Mouse (Mus musculus) right cerebral cortex, postnatal 14 days (tissue): ENCODE results near the gene Olfr159.
"Not testable (repeated sequence)": the region's sequence is repeated elsewhere in the genome, so short reads cannot be mapped to it uniquely, and the experiment has no call there.

ENCODE experiments used
- DNase-seq: peaks from one replicate; pipeline ENCODE4 v3.0.0; 2022

Gene Olfr159

GRCm38 (mm10) chr4:43770909-43771308, at the start of gene Olfr159:
Gene Olfr159 (minus strand): TSS chr4:43771009.
- DNase-seq = no peak

DNA sequence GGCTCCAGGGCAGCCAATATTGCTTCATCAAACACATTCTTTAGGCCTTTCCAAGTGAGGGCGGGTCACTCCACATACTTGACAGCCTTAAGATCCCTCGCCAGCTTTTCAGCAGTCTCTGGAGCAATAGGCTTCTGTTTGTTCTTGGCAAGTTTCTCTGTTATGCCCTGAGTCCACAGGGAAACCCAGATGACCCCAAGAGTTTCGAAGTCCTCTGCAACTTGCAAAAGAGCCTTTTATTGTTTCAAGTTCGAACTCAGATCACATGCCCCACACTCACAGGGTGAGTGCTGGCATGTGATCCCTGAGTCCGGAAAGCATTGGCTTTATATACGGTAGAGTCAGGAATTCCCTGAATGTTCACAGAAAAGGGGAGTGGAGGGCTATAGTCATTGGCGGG, 28.1 kb upstream of the Olfr159 start:
- no peak for DNase-seq

DNA sequence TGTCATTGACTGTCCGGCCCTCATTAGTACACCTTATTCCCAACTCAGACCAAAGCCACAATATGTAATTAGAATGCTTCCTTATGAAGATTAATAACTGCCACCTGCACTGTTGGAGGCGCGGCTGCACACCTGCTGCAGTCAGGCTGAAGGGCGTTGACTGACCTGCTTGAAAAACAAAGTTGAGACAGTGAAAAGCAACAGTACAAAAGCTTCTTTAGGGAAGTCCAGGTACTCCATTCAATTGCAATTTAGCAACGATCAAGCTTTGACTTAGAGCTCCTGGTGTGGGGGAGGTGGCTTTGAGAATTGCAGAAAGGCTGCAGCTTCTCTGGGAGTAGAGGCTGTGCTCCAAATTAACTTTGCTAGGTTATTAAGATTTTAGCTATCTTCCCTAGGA, 25.0 kb upstream of the Olfr159 start:
- DNase-seq = not testable (repeated sequence)

DNA sequence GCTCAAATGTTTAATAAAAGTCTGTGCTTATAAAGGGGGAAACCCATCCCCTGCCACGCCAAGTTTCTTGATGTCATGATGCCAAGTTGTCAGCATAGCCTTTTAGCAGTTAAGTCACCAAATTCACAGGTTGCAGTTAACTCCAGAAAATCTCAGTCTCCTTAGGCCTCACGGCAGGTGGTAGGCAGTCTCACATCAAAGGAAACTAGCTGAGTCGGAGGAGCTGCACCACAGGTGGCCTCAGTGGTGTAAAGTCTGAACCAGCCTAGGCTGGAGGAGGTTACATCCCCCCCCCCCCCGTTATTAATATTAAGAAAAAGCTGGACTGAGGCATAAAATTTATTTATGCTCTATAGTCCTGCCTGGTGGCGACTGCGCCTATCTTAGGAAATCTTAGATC, 24.5 kb upstream of the Olfr159 start:
- no peak for DNase-seq

DNA sequence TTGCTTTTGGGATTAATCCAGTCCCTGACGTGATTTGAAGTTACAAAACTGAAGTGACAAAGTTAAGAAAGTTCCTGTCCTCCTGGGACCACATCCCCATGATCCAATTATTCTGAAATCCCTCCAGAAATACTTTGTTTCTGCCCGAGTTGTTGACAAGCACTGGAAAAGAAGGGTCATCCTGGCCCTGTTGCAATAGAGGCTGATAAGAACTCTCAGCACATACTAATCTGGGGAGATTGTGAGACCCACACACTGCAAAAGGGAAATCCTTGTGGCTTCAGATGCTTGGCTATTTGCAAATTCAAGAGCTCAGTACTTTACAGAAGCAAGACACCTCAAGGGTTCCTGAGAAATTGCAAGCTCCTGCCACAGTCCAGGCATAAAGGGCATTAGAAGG, 1.5 kb upstream of the Olfr159 start:
- DNase-seq = no peak

DNA sequence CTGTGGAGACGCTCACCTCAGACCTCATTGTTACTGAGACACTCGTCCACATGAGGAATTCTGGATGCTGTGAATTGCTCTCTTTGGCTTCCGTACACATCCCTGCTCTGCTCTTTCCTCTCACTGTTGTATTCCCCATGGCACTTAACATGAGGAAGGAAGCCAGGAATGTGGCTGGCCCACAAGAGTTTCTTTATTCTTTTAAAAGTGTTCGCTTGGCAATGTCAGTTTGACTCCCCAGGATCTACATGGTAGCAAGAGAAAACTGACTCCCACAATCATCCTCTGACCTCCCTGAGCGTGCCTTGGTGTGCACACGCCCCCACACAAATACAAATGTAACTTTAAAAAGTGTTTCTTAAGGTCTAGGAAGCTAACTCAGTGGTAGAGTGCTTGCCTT, 817 bp upstream of the Olfr159 start:
- no peak for DNase-seq

- DNase-seq = no peak
These were observed 1.4 kb downstream of the Olfr159 start for GRCm38 (mm10) chr4:43769374-43769773.

DNA sequence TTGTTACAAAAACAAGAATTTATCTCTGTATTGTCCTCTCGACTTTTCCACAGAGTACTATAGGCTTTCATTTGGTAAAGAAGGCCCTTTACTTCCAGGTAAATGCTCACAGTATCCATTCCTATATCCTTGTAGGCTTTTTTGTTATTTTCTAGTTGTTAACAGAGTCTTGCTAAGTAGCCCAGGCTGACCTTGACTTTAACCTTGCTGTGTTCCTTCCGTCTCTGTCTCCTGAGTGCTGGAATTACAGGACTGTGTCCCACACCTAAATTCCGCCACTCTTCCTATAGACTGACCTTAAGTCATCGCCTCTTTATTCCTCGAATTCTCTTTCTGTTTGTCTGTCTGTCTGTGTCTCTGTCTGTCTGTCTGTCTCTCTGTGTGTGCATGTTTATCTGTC, 2.5 kb downstream of the Olfr159 start:
- DNase-seq = no peak

GRCm38 (mm10) chr4:43763410-43763809, 7.4 kb downstream of the Olfr159 start:
- DNase-seq = peak; percentile 59

DNA sequence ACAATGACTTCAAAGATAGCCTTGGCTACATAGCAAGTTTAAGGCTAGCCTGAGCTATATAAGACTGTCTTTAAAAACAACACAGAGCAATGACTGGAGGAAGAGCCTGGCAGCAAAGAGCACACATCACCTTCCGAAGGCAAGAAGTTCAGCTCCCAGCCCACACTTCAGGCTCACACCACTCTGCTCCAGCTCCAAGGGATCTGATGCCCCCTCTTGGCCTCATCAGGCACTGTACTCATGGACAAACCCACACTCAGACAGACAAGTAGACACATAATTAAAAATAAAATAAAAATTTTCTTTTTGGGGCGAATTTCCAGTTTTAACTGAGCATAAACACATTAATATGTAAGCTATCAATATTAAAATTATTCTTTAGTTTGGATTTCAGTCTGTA, 9.5 kb downstream of the Olfr159 start:
- DNase-seq = no peak

- peak; percentile 50 for DNase-seq
These were observed 10.3 kb downstream of the Olfr159 start for GRCm38 (mm10) chr4:43760460-43760859.

GRCm38 (mm10) chr4:43759571-43760418, 11.0 kb downstream of the Olfr159 start:
- DNase-seq = peak; percentile 9

DNA sequence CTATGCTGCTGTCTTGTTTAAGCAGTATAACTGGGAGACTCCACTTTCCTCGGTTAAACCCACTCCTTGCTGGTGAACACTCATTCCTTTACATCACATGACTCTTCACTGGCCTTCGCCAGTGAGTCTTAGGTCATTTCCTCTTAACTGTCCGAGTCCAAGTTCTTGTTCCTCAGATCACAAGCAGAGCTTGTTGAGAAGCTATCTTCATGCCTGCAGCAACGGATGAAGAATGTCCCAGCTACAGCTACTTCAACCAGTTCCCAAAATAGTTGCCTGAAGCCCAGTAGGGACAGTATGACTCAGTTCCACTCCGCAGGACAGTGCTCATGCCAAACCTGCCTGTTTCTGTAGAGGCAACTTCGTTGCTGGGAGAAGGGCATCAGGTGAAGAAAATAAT, 13.6 kb downstream of the Olfr159 start:
- DNase-seq = no peak

DNA sequence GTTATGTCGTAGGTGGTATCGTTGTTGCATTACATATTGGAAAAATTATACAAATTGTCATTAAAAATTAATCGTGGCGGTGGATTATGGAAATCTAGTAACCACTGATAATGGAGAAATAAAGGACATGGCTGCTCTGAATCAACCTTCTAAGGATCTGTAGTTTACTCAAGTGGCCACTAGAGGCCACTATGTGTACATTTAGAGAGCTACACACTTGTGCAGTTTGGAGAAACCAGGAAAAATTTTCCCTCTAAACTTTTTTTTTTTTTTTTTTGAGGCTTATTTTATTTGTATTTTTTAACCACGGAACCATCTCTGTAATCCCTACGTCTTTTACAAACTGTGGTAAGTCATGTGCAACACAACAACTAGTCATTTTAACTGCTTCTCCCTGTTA, 25.6 kb downstream of the Olfr159 start:
- DNase-seq = no peak

DNA sequence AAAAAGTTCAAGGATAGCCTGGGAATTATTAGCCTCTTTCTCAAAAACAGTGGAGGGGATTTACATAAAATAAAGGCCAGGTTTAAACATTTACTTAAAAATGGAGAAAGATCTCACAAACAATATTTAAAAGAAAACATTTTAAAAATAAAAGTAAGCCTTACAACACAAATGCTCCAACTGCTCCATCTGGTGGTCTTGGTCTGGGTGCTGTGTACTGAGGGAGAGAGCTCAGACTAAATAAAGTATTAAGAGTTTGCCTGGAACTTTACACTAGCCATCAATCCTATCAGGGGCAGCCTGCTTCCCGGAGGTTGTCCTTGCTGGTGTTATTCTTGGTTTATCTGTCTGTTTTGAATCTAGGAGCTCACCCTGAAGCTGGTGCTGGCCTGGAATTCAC, 27.7 kb downstream of the Olfr159 start:
- DNase-seq = no peak

DNA sequence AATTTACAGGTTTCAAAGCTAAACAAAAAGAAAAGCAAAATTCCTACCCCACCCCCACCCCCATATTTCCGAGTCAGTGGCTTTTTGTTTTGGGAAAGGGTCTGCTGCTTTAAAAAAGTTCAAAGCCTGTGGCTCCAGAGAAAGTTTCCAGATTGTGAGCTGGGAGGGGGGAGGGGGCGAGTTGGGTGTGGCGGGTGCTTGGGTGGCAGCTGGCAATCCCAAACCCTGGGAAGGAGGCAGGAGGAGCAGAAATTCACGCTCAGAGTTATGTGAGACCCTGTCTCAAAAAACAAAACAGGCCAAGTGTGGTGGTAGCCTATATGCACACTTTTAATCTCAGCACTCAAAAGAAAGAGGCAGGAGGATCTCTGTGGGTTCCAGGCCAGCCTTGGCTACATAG, 28.2 kb downstream of the Olfr159 start:
- DNase-seq = no peak

- no peak for DNase-seq
These were observed 29.3 kb downstream of the Olfr159 start for GRCm38 (mm10) chr4:43741526-43741925.

- no peak for DNase-seq
These were observed 31.7 kb downstream of the Olfr159 start for GRCm38 (mm10) chr4:43738989-43739674.

GRCm38 (mm10) chr4:43737144-43737543, 33.7 kb downstream of the Olfr159 start:
- DNase-seq = no peak

DNA sequence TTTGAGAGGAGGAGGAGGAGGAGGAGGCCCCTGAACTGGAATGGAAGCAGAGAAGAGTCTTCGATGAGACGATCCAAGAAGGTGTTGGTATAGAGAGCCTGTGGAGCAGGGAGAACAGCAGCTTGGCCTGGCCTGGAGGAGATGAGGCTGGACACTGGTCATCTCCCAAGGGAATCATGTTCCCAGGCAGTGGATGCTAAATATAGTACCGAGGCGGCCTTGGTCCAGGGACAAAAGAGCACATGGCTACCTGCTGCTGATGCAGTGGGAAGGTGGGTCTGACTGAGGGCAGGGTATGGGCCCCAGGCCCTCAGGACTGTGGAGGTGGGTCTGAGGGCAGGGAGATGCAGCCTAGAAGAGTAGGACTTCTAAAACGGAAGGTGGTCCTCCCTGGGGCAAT, 37.6 kb downstream of the Olfr159 start:
- no peak for DNase-seq

GRCm38 (mm10) chr4:43732171-43732570, 38.6 kb downstream of the Olfr159 start:
- DNase-seq = no peak

- no peak for DNase-seq
These were observed 40.0 kb downstream of the Olfr159 start for GRCm38 (mm10) chr4:43730750-43731297.

DNA sequence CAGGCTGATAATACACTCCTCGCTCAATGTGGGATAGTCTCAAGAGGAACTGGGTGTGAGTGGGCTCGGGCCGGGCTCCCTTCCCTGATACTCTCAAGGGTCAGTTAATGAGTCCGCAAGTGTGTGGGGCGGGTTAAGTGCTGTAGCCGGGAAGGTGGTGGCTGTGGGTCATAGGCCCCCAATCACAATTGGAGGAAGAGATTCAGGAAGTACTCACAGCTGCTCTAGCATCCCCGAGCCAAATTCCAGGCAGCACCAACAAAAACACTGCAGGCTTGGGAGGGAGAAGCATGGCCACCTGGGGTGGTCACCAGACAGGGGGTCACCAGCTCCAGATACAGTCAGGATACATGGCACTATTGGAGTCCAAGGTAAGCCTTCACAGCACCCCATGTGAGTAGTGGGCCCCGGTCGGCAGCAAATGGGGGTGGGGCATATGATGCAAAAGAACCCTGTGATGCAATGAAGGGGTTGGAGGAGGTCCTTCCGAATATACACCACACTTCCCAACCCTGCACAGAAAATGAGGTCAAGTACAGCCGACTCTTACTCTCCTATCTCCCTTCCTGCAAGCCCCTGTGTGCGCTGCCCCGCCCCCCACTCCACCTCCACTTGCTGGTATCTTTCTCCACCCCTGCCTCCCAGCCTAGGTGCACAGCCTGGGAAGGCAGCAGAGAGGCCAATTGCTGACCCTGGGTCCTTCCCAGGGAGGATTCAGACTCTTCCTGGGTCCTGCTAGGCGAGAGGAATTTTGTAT, 40.8 kb downstream of the Olfr159 start, which contains the start of gene Spaar:
TSS of gene Spaar (plus strand) at position 241 of the 757 bp plus-strand sequence.
- DNase-seq = no peak
